Mouse (Mus musculus) gonadal fat pad, adult 2 months (tissue): ENCODE data around the gene Emp1. TPM values are rescaled to one million over a fixed set of nuclear protein-coding genes. Genes with fewer than 3 reads are reported as not detected.

Experiments used
- DNase-seq: peaks from one replicate; pipeline ENCODE4 v3.0.0-alpha.2; 2012; ENCODE audit warnings: low read depth
- polyA plus RNA-seq: library from polyadenylated mRNA; depleted of rRNA; stranded (reverse); fragments of >200 nt; gene quantifications from 2 replicates; pipeline ENCODE4 v1.2.3, GENCODE M21; 2012; rRNA removed

The Emp1 gene
- polyA plus RNA-seq, 1 experiment: 332 TPM

DNA sequence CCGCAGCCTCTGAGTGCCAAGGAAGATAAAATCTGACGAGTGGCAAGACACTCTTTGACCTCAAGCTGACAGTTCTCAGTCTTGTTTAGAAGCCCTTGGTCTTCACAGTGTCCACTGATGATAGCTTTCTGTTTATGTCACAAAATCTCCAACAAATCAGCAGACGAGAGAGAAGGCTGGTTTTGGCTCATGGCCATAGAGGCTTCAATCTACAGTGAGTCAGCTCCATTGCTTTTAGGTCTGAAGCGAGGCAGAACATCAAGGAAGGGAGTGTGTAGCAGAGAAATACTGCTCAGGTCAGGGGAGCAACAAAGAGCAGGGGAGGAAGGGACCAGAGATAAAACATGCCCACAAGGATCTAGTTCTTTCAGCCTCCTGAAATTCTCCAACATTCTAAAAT is 45.0 kb downstream of the Emp1 start:
- no peak for DNase-seq

DNA sequence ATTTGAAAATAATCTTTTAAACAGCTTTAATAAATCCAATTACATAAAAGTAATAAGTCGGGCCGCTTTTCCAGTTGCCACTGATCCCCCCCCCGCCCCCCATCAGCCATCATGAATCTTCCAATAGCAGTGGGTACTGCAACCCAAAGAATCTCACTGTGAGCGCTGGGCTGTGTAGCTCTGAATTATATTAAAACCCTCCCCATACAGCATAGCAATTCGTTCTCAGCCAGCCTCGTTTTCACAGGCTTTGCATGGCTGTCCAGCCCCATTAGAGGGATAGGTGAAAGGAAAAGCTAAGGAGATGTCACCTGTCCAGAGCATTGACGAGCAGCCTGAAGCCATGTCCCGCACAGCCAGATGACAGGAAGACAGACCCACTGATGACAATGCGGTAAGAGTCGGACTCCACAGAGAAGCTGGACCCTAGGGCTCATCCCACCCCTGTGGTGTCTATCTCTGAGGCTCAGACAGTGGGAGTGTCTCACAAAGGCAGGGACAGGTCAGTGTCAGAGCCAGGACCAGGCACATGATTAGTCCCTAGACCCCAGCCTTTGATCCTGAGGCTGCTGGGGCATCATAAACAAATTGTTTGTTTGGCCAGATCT is 49.5 kb downstream of the Emp1 start:
- DNase-seq: no peak

DNA sequence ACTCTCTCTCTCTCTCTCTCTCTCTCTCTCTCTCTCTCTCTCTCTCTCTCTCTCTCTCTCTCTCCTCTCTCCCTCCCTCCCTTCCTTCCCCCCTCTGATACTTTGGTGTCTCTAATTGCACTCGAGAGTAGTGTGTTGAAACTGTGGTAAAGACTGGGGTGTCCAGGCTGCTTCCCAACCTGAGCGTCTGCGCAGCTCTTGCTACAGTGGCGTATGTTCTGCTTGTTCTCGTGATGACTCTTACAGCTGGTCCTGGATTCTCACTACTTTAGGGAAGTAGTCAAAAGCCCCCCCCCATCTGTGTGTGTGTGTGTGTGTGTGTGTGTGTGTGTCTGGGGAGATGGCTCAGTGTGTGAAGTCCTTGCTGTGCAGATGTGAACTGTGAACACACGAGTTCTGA is 50.3 kb downstream of the Emp1 start:
- no peak for DNase-seq

DNA sequence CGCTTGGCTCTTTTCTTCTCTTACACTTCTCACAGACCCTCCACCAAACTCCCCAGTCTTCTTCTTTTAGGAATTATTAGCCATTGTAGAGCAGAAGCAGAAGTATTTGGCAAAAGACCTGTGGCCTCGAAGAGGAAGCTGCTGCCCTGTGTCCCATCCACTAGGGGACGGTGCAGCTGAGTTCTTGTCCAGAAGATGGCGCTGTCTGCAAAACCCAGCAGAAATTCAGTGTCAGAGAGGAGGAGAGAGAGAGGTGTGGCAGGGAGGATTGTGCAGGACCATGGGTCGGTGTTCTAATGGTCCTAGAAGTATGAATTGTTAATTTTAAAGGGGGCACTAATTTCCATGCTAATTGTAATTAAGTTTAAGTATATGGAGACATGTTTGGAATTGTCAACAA is 55.1 kb downstream of the Emp1 start:
- no peak for DNase-seq

DNA sequence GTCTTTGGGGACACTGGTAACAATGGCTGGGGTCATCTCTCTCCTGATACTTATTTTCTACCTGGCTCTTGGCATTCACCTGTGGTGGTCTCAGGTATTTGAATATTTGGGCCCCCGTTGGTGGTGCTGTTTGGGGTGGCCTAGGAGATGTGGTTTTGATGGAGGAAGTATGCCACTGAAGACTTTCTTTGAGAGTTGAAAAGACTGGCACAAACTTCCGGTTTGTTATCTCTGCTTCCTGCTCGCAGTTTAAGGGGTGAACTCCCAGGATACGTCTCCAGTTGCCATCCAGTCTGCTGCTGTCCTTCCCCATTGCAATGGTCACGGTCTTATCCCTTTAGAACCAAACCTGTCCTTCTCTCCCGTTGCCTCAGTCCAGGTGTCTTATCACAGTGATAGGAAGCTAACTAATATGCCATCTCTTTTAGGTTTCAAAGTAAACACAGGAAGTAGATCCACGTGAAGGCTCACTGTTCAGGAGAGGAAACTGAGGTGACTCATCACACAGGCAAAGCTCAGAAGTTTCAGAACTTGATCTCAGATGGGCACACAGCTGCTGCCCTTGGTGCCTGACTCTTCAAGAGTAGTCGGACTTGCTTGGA is 56.0 kb downstream of the Emp1 start:
- DNase-seq: no peak

DNA sequence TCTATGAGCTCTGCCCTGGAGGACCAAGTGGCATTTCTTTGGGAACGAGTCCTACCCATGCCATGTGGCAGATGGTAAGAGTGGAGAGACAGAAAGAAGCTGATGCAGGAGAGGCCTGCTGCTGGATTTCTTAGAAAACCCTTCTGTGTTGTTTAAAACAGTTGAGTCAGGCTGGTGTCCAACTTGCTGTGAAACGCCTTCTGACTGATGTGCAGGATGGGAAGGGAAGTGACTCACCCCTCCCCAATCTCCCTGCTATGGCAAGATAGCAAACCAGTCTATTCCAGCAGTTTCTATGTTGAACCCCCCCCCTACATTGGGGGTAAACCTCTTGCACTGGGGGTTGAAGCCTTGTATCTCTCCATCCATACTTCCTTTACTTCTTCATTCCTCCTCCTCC is 65.9 kb downstream of the Emp1 start:
- no peak for DNase-seq

DNA sequence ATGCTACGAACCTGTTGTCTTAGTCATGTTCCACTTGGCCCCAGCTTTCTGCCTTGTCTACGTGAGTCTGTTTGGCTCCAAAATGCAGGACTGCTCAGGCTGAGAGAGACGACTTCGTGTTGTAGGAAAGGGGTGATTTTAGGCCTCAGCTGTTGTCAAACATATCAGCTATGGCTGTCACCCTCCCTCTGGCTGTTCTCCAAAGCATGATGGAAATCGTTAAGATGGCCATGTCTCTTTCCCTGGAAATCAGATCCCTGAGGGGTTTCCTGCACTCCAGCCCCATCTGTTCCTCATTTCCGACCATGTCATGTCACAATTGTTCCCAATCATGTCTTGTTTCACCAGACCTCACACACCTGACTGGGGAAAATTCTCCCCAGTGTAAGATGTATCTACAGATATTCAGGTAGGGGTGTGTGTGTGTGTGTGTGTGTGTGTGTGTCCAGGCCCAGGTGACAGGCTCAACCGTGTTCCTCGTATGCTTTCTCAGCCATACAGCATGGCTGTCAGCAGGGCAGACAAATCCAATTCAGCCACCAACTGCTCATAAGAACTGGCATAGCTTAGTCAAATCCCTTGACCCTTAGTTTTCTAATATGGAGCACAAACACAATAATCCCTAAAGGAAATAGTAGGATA is 67.0 kb downstream of the Emp1 start:
- DNase-seq: no peak

DNA sequence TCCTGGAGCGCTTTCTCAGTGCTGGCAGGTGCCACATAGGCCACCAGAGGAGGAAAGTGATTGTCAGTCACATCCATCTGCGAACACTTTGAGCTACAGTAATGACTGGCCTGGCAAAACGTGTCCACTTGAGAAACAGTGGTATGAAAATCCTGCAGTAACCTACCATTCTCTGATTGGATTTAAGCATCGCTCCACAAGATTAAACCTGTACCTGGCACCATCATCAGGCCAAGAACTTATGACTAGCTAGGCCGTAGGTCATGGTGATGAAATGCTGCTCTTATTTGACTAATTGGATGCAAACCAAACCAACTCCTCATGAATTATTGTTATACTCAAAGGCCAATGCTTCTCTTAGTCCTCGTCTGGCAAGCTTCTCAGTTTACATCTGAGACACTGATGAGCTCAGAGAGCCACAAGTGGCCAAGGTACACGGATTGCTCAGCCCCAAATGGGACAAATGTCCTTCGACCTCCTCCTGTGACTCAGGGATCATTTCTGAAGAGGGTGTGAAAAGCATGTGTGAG is 68.2 kb downstream of the Emp1 start:
- DNase-seq: peak; percentile 93

Other genes starting within 250 kb of the Emp1 start
- gene Gprc5d, start 244.3 kb upstream of the Emp1 start, polyA plus RNA-seq: 0.12 TPM in 1 of 2 replicates, not detected in the other
- 16.7 and 18.9 TPM in 2 replicates for gene Fam234b, start 164.6 kb upstream of the Emp1 start, polyA plus RNA-seq
- gene Hebp1, start 164.5 kb upstream of the Emp1 start, polyA plus RNA-seq: 72.8 and 134 TPM in 2 replicates
- 34.3 and 36.9 TPM in 2 replicates for gene Gsg1, start 108.2 kb upstream of the Emp1 start, polyA plus RNA-seq
- gene Pbp2, start 52.1 kb upstream of the Emp1 start, polyA plus RNA-seq: 0.61 and 1.1 TPM in 2 replicates